Mouse (Mus musculus) left cerebral cortex, adult 2 months (tissue): ENCODE measurements around the gene Pcdh7. TPM values are rescaled to one million over a fixed set of nuclear protein-coding genes. Genes with fewer than 3 reads are reported as not detected.
"Not testable (repeated sequence)": the region's sequence is repeated elsewhere in the genome, so short reads cannot be mapped to it uniquely, and the experiment has no call there.

ENCODE experiments used
- DNase-seq, 2 experiments: peaks; one replicate each; pipeline ENCODE4 v3.0.0; 2021 to 2022; ENCODE audit warnings: low spot score in 2 of 2, mixed read lengths in 1 of 2; ENCODE audit errors: extremely low spot score in 1 of 2
- H3K27ac ChIP-seq: fragments of 200-600 bp; 2 replicates; pipeline ENCODE4 v1.8.1; 2022
- H3K4me3 ChIP-seq: fragments of 200-600 bp; 2 replicates; pipeline ENCODE4 v1.8.1; 2022
- CTCF ChIP-seq: fragments of 200-600 bp; IDR thresholded peaks from 2 replicates; pipeline ENCODE4 v1.8.1; 2022; ENCODE audit warnings: antibody characterized with exemption, mild to moderate bottlenecking, moderate library complexity
- intact Hi-C: fragments of 180-260 bp; cut with DNase I; formaldehyde crosslinking; loops from one replicate; pipeline ENCODE4 v1.15.1; 2025
- total RNA-seq, 2 experiments: library from RNA; stranded (reverse); gene quantifications; 2 replicates each; pipeline ENCODE4 v1.2.3; 2021

Gene Pcdh7
- total RNA-seq, 2 experiments from 2014 or later, result 169 to 170 TPM

DNA sequence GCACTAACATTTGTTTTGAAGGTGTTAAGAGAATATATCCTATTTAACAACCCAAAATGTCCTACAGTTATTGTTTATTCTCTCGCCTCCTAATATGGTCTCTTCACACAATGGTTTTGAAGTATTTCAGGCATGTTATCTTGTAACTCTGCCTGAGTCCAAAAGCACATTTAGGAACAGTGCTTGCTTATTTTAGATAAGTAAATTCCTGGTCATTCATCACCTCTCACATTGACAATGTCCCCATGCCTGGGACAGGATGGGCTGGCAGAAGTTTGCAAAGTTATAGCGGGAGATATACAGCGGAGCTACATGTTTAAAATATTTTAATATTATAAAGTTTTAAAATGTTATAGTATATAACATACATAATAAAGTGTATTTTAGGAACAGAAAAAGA is 365.3 kb downstream of the Pcdh7 start:
- TF ChIP-seq CTCF, result no peak
- no peak overlapping the region for H3K4me3 ChIP-seq
- no peak for DNase-seq
- intact Hi-C loops, result no loop called here
- H3K27ac ChIP-seq, result no peak overlapping the region

DNA sequence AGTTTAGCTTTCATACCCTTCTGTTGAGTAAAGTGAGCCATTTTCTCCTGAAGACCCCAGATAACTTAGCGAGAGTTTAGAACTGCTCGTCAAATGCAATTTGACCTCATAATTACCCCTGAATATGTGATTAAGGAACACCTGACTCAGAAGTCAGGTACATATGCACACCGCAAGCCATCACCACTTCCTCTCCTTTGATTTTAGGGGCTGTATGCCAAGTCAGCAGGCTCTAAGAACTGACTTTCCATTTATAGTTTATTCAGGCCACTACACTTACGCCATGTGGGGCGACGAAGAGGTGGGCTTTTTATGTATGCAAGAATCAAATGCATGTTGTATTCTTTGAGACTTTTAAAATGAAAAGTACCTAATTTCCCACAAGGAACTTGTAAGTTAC is 366.2 kb downstream of the Pcdh7 start:
- Histone ChIP-seq H3K4me3 (no peak overlapping the region), H3K27ac (no peak overlapping the region)
- intact Hi-C loops, result no loop called here
- no peak for DNase-seq
- TF ChIP-seq CTCF, result no peak

DNA sequence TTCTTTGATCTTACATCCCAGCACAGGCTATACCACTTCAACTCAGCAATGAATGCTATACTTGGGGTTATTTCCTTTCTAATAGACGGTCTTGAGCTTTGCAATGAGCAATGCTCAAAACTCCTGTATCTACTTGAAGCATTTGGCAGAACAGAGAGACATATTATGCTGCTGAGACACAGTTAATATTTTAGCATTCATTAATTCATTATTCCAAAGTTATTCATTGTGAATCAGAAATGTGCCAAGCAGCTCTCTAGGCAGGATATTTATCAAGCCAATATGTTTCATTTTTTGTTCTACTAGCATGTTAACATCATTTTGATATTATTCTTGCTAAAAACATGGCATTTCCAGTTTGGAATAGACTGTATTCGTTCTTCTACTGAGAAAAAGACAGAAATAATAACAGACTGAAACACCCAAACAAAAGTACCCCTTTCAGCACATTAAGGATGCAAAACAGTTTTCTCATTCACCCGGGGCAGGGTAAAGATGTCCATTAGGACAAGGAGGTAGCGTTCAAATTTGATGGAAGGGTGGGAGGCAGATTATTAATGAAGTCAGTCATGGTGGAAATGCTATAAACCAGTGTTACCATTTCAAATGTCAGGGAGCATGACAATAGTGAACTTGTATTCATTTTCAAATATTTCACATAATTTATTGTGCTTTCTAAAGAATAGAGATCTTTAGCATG is 391.0 kb downstream of the Pcdh7 start:
- no peak for DNase-seq
- Histone ChIP-seq H3K27ac (no peak overlapping the region), H3K4me3 (no peak overlapping the region)
- intact Hi-C loops, result no loop called here
- no peak for TF ChIP-seq CTCF

DNA sequence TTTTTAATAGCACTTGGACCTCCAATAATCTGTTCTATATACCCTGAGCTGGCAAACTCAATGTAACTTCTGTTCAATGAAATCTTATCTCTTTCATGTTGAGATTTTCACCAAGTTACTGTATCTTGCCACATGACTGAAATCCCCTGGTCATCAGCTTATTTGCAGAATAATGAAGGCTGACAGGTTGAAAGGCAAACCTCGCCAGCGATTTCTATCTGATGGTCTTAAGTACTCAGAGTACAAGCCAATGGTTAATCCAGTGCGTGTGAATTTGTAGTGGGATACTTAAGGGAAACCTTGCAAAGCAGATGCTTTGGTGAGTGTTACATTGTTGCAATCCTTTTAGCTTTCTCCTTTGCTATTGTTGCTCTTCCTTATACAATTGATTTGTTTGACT is 398.3 kb downstream of the Pcdh7 start:
- intact Hi-C loops, result loop anchor here (5.0 to 10.0 kb wide), 2 partner anchors 151 to 399 kb away; partner anchors contain the start of gene Pcdh7
- Histone ChIP-seq H3K4me3 (no peak overlapping the region), H3K27ac (no peak overlapping the region)
- DNase-seq, result no peak
- no peak for TF ChIP-seq CTCF

DNA sequence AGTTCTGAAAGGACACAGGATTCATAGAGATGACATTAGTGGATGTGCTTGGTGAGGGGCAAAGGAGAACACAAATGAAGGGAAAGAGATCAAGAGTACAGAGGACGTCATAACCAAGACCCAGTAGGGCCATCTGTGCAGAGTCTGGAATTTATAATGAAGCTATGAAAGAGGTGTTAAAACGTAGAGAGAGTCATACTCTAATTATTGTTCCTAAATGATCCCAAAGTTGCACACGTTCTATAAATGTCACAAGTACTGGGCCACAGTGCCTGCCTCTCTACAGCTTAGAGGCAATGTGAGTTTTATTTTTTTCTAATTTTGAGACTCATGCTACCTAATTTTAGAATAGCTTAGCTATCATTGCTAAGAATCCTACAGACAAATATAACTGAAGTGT is 400.1 kb downstream of the Pcdh7 start:
- no peak for TF ChIP-seq CTCF
- intact Hi-C loops, result loop anchor here (5.0 to 10.0 kb wide), 2 partner anchors 153 to 401 kb away; partner anchors contain the start of gene Pcdh7
- no peak for DNase-seq
- Histone ChIP-seq H3K27ac (no peak overlapping the region), H3K4me3 (no peak overlapping the region)

DNA sequence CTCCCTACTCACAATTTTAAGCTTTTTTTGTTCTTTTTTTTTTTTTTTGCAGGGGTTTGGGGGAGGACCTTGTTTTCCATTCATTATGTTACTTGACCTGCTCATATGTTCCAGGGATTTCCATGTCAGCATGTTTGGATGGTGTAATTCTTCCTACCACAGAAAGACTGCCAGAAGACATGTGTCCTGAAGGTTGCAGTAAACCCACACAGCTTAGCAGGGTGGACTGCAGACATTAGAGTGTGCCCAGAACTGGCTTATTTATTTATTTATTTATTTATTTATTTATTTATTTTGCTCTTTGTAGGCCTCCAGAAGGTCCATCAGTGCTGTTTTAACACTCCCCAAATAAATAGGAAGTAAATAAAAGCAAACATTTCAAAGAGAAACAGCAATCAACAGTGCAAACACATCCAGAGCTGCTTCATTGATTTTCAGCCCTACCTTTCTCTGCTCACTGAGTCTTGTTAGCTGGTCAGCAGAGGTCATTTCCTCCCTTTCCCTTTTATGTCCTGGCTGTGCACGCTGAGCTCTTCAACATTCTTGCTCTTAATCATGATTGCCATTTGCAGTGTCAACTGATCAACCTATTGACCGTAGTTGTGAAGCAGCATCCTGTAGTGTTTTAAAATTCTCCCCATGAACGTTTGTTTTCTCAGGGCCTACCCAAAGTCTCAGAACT is 401.3 kb downstream of the Pcdh7 start:
- DNase-seq, result no peak
- intact Hi-C loops, result loop anchor here (5.0 to 10.0 kb wide), 2 partner anchors 154 to 402 kb away; partner anchors contain the start of gene Pcdh7
- Histone ChIP-seq H3K27ac (no peak overlapping the region), H3K4me3 (no peak overlapping the region)
- no peak for TF ChIP-seq CTCF

DNA sequence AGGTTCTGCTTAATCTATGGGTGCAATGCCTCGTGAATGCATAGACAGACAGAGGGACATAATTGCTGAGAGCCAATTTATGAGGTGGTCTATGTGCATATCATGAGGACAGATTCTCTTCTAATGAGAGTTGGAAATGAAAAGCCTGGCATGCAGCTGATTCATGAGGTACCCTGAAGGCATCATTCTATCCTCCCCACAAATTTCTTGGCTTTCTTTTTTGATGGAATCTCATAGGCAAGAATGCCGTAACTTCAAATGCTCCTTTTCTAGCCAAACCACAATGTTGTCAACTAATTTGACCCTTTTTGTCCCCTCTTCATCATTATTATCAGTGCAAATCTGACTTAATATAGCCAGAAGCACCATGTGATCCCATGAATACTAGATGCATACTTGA is 426.1 kb downstream of the Pcdh7 start:
- intact Hi-C loops, result no loop called here
- DNase-seq, result no peak
- no peak for TF ChIP-seq CTCF
- no peak overlapping the region for H3K4me3 ChIP-seq
- H3K27ac ChIP-seq, result no peak overlapping the region

DNA sequence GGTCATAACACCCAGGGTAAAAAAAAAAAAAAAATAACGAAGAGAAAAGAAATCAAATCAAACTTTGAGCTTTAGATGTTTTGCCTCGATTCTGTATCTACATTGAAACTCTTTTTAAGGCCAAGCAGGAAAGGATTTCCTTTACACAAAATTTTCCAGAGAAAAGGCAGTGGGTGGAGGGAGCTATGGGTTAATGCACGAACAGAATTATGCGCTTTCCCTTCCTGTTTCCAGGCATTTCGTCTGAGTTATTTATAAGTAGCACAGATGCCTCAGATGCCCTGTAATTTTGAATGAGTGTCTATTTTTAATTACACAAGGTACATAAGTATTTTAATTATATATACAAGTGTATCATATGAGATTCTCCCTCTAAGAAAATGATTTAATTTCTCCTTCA is 436.2 kb downstream of the Pcdh7 start:
- DNase-seq, result no peak
- Histone ChIP-seq H3K4me3 (no peak overlapping the region), H3K27ac (no peak overlapping the region)
- intact Hi-C loops, result no loop called here
- TF ChIP-seq CTCF, result no peak

DNA sequence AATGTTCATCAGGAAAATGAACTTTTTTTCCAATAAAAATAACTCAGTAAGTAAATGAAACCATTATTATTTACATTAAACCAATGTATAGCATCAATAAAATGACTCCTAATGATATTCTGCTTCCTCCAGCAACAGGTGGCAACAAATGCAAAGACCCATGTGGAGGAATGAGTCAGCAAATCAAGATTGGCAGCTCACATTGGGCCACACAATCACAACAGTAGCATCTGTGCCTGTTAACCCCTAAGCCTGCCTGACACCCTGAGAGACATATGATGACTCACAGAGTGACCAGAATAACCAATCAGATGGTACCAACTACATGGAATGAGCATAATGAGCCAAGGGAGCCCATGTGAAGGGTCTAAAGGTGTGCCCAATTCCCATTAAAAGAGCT is 454.5 kb downstream of the Pcdh7 start:
- no peak overlapping the region for H3K4me3 ChIP-seq
- TF ChIP-seq CTCF, result no peak
- intact Hi-C loops, result no loop called here
- H3K27ac ChIP-seq, result no peak overlapping the region
- DNase-seq, result no peak

DNA sequence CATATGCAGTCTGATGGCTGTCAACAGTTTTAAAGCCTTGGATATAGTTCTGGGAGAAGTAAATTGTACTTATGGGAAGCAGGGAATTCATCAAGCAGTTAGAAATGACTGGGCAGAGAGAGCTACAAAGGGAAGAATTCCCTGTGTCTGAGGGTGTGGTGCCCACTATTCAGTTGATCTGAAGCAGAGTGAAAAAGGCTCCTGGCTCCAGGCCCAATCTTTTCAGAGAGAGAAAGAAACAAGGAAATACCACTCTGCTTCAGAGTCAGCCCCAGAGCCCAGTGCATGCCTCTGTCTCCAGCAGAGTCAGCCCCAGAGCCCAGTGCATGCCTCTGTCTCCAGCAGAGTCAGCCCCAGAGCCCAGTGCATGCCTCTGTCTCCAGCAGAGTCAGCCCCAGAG is 456.6 kb downstream of the Pcdh7 start:
- DNase-seq, H3K27ac ChIP-seq, intact Hi-C loops, H3K4me3 ChIP-seq: not testable (repeated sequence)

DNA sequence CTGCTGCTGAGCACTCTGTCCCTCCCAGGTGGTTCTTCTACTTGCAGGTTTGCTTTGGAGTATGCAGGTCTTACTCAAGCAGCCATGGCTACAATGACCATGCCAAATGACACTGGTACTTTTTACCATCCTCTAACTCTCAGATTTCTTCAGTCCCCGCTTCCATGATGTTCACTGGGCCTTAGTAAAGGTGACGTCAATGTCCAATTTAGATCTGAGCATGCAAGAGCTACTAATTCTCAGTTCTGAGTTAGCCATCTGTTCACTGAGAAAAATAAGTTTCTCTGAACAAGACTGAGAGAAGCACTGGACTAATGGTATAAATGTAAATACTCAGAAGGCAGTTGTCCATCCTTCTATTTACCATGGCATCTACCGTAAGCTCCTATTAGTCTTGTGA is 457.8 kb downstream of the Pcdh7 start:
- intact Hi-C loops, result loop anchor here (5.0 kb wide), 1 partner anchor 458 kb away; the partner anchor contains the start of gene Pcdh7
- no peak for TF ChIP-seq CTCF
- no peak for DNase-seq
- H3K27ac ChIP-seq, result no peak overlapping the region
- no peak overlapping the region for H3K4me3 ChIP-seq
